Mouse (Mus musculus): ENCODE results near the gene Habp2.

- TF ChIP-seq CTCF (IDR thresholded peaks at IDR 0.05; ENCODE audit: low read depth, low read length) (no peak), EP300 (IDR thresholded peaks at IDR 0.05; ENCODE audit: insufficient read depth, low read depth, low read length) (no peak)
These were observed 79.2 kb downstream of the Habp2 start for GRCm38 (mm10) chr19:56366168-56366567.
